12 mouse cellular contexts compared by ENCODE assay signal in genomic region chr4:83941693-83942092, GRCm38 (mm10).
DNase-seq lines count a peak whose midpoint lies in the region; ATAC-seq lines count a peak whose summit lies in the region.
"Had no signal": no experiment of that assay in that cellular context is flagged by ENCODE, and none has a peak within 500 bp of the region (broad histone marks: within the 10 kb centered on the region; RNA-seq: fewer than 3 reads in every experiment).

No protein-coding gene starts in this region.

- H3K4me3 ChIP-seq in embryonic facial prominence, embryonic 14.5 days (ENCODE audit: low read depth, low read length) = no peak overlapping the region
- H3K4me3 ChIP-seq: heart, adult 2 months; limb, embryonic 12.5 days had no signal

- H3K4me2 ChIP-seq in embryonic facial prominence, embryonic 14.5 days (ENCODE audit: low read depth, low read length) = no peak overlapping the region
- H3K4me2 ChIP-seq: limb, embryonic 12.5 days had no signal

- no peak for ATAC-seq in CD4-positive, CD25-positive, alpha-beta regulatory T cell, adult 4 months
- 0 out of 2 replicates have a peak, but pooled peaks have one; percentile 18 for ATAC-seq in embryonic facial prominence, embryonic 14.5 days (ENCODE audit: low read depth)
- ATAC-seq: intestine, embryonic 16.5 days had no signal

- no peaks in the 10 kb centered on the region for H3K36me3 ChIP-seq in embryonic facial prominence, embryonic 14.5 days (ENCODE audit: control insufficient read depth, insufficient read depth, low read length)
- H3K36me3 ChIP-seq: limb, embryonic 12.5 days had no signal

- no peaks in the 10 kb centered on the region for H3K9me3 ChIP-seq in embryonic facial prominence, embryonic 14.5 days (ENCODE audit: control insufficient read depth, low read length)
- H3K9me3 ChIP-seq: limb, embryonic 12.5 days had no signal

- peak; percentile 1 for DNase-seq in CD4-positive, CD25-positive, alpha-beta regulatory T cell, adult 2 months (ENCODE audit: low read depth, low spot score)
- DNase-seq in kidney, postnatal 10 days = peak; percentile 13
- no peak for DNase-seq in kidney, adult 11 months
- no peak for DNase-seq in embryonic facial prominence, embryonic 14.5 days (ENCODE audit: low spot score)
- peak; percentile 7 for DNase-seq in naive thymus-derived CD4-positive, alpha-beta T cell, adult 2 months (ENCODE audit: low read depth)
- no peak for DNase-seq in right cerebral cortex, postnatal 25 days
- no peak for DNase-seq in adrenal gland, postnatal 14 days
- DNase-seq: heart, adult 2 months; lung, adult 18-20 months had no signal

- H3K27ac ChIP-seq in embryonic facial prominence, embryonic 14.5 days (replicated peaks; ENCODE audit: low read depth, low read length) = no peak overlapping the region
- H3K27ac ChIP-seq: heart, adult 2 months; limb, embryonic 12.5 days had no signal

- peaks cover 17% of the 10 kb centered on the region for H3K4me1 ChIP-seq in embryonic facial prominence, embryonic 14.5 days (ENCODE audit: control insufficient read depth, insufficient read depth, low read length)

- no peaks in the 10 kb centered on the region for H3K27me3 ChIP-seq in embryonic facial prominence, embryonic 14.5 days (replicated peaks; ENCODE audit: control insufficient read depth, insufficient read depth, low read length)
- H3K27me3 ChIP-seq: limb, embryonic 12.5 days had no signal

- 72% methylated on average over 9 of the region's 9 CpGs for WGBS in embryonic facial prominence, embryonic 14.5 days

- H3K9ac ChIP-seq in embryonic facial prominence, embryonic 14.5 days (ENCODE audit: low read depth, low read length) = no peak overlapping the region
- H3K9ac ChIP-seq: limb, embryonic 12.5 days had no signal

Comparison
In these comparisons a context has a peak if more than half of its experiments do, and no peak if none do; other contexts are left out.
1. DNase-seq: peak in CD4-positive, CD25-positive, alpha-beta regulatory T cell, adult 2 months (single experiment), kidney, postnatal 10 days (single experiment) and naive thymus-derived CD4-positive, alpha-beta T cell, adult 2 months (single experiment); none in kidney, adult 11 months (single experiment), embryonic facial prominence, embryonic 14.5 days (single experiment), right cerebral cortex, postnatal 25 days (single experiment) and adrenal gland, postnatal 14 days (single experiment).